Mouse (Mus musculus) spleen, adult 18-20 months (tissue): ENCODE measurements around the gene 1700013G24Rik.

ENCODE experiments used
- DNase-seq, 2 experiments: peaks; one replicate each; pipeline ENCODE4 v3.0.0; 2022; ENCODE audit warnings: mixed read lengths in 2 of 2

The 1700013G24Rik gene

GRCm38 (mm10) chr4:137457292-137457691 lies 4.2 kb downstream of the 1700013G24Rik start:
- DNase-seq = no peak

GRCm38 (mm10) chr4:137458310-137458709 lies 5.2 kb downstream of the 1700013G24Rik start:
- no peak for DNase-seq

GRCm38 (mm10) chr4:137458861-137459260 lies 5.8 kb downstream of the 1700013G24Rik start:
- DNase-seq = no peak

- no peak for DNase-seq
Observed at GRCm38 (mm10) chr4:137460676-137461075, 7.6 kb downstream of the 1700013G24Rik start.

- DNase-seq = no peak
Observed at GRCm38 (mm10) chr4:137461217-137461616, 8.1 kb downstream of the 1700013G24Rik start.

GRCm38 (mm10) chr4:137461981-137462690 lies 9.1 kb downstream of the 1700013G24Rik start:
- no peak for DNase-seq

GRCm38 (mm10) chr4:137465125-137465787 lies 12.2 kb downstream of the 1700013G24Rik start:
- no peak for DNase-seq

GRCm38 (mm10) chr4:137466991-137467390 lies 13.9 kb downstream of the 1700013G24Rik start:
- no peak for DNase-seq

GRCm38 (mm10) chr4:137467525-137467924 lies 14.4 kb downstream of the 1700013G24Rik start:
- DNase-seq = no peak

- DNase-seq = peak; percentile 85 to 93
Observed at GRCm38 (mm10) chr4:137468260-137469080, 15.4 kb downstream of the 1700013G24Rik start, which contains the start of gene Hspg2. Gene Hspg2 (plus strand): TSS chr4:137468769.

GRCm38 (mm10) chr4:137469081-137469844 lies 16.2 kb downstream of the 1700013G24Rik start:
- DNase-seq = peak in 1 of 2 experiments; percentile 19

- DNase-seq = no peak
Observed at GRCm38 (mm10) chr4:137469845-137470692, 17.0 kb downstream of the 1700013G24Rik start.

GRCm38 (mm10) chr4:137470701-137471317 lies 17.7 kb downstream of the 1700013G24Rik start:
- DNase-seq = no peak

- no peak for DNase-seq
Observed at GRCm38 (mm10) chr4:137471326-137471725, 18.2 kb downstream of the 1700013G24Rik start.

GRCm38 (mm10) chr4:137473240-137473639 lies 20.2 kb downstream of the 1700013G24Rik start:
- no peak for DNase-seq

- DNase-seq = no peak
Observed at GRCm38 (mm10) chr4:137473701-137474388, 20.8 kb downstream of the 1700013G24Rik start.

GRCm38 (mm10) chr4:137474694-137475093 lies 21.6 kb downstream of the 1700013G24Rik start:
- no peak for DNase-seq

- no peak for DNase-seq
Observed at GRCm38 (mm10) chr4:137475271-137476050, 22.4 kb downstream of the 1700013G24Rik start.

GRCm38 (mm10) chr4:137476065-137476760 lies 23.1 kb downstream of the 1700013G24Rik start:
- no peak for DNase-seq
